Mouse (Mus musculus) megakaryocyte, embryonic 14.5 days (primary cell): ENCODE data around the gene Ablim1.

Source experiments
- FLI1 ChIP-seq: IDR thresholded peaks from 2 replicates; pipeline ENCODE4 v1.6.1; 2012; ENCODE audit warnings: low read length, inconsistent platforms, mixed read lengths
- GATA1 ChIP-seq: IDR thresholded peaks from 3 replicates; pipeline ENCODE4 v1.6.1; 2012; ENCODE audit warnings: mixed read lengths, low read length, inconsistent platforms, borderline replicate concordance

GRCm38 (mm10) chr19:57323087-57323486 is 8.4 kb upstream of the Ablim1 start:
- TF ChIP-seq GATA1 (no peak), FLI1 (no peak)
